Mouse (Mus musculus) limb, embryonic 14.5 days (tissue): ENCODE data around the gene Hoxa5. TPM values are rescaled to one million over a fixed set of nuclear protein-coding genes. Genes with fewer than 3 reads are reported as not detected.

Experiments
- ATAC-seq: fragments of 200-750 bp; cut with Nextera tagmentation; 2 replicates; pipeline ENCODE4 v1.8.0; 2017; ENCODE audit warnings: low read depth, moderate number of reproducible peaks, moderate TSS enrichment; ENCODE audit not compliant: low FRiP score
- DNase-seq: peaks from one replicate; pipeline ENCODE4 v3.0.0-alpha.2; 2015; ENCODE audit warnings: low spot score
- H3K27ac ChIP-seq: fragments of 300-500 bp; sonication (generic); replicated peaks from 2 replicates; pipeline ENCODE4 v1.5.1; 2014; ENCODE audit warnings: low read depth, mild to moderate bottlenecking, low read length, moderate library complexity, mixed read lengths
- H3K27me3 ChIP-seq: fragments of 300-500 bp; sonication (generic); 2 replicates; pipeline ENCODE4 v1.6.1; 2014; ENCODE audit warnings: low read length, mixed read lengths; ENCODE audit not compliant: control insufficient read depth, insufficient read depth
- H3K36me3 ChIP-seq: fragments of 300-500 bp; sonication (generic); 2 replicates; pipeline ENCODE4 v1.6.1; 2014; ENCODE audit warnings: mild to moderate bottlenecking, low read length, moderate library complexity, mixed read lengths; ENCODE audit not compliant: control insufficient read depth, insufficient read depth
- H3K4me1 ChIP-seq: fragments of 300-500 bp; sonication (generic); 2 replicates; pipeline ENCODE4 v1.6.1; 2014; ENCODE audit warnings: antibody characterized with exemption, low read length, mixed read lengths; ENCODE audit not compliant: control insufficient read depth, insufficient read depth
- H3K4me2 ChIP-seq: fragments of 300-500 bp; sonication (generic); replicated peaks from 2 replicates; pipeline ENCODE4 v1.6.1; 2014; ENCODE audit warnings: low read depth, mild to moderate bottlenecking, low read length, moderate library complexity; ENCODE audit not compliant: severe bottlenecking
- H3K4me3 ChIP-seq: fragments of 300-500 bp; sonication (generic); replicated peaks from 2 replicates; pipeline ENCODE4 v1.5.1; 2014; ENCODE audit warnings: low read length
- H3K9ac ChIP-seq: fragments of 300-500 bp; sonication (generic); 2 replicates; pipeline ENCODE4 v1.6.1; 2014; ENCODE audit warnings: mild to moderate bottlenecking, low read depth, low read length, moderate library complexity; ENCODE audit not compliant: severe bottlenecking
- H3K9me3 ChIP-seq: fragments of 300-500 bp; sonication (generic); 2 replicates; pipeline ENCODE4 v1.6.1; 2016; ENCODE audit warnings: low read length; ENCODE audit not compliant: control insufficient read depth
- POLR2A ChIP-seq: fragments of 200-500 bp; IDR thresholded peaks from 2 replicates; pipeline ENCODE4 v1.8.0; 2012; ENCODE audit warnings: inconsistent platforms, mild to moderate bottlenecking, moderate library complexity, borderline replicate concordance; ENCODE audit not compliant: insufficient read depth, insufficient read length; ENCODE audit errors: extremely low read depth
- WGBS: fragments of 180-500 bp; shearing (Covaris S2); extraction: QIAGEN DNeasy Blood & Tissue Kit; methylation state at CpG from one replicate; pipeline ENCODE4 v1.1.7; 2014; 5-methylcytosine and 5-hydroxymethylcytosine counted together
- polyA plus RNA-seq, 2 experiments: library from polyadenylated mRNA; depleted of rRNA in 1 of 2; stranded (reverse) in 1 of 2; unstranded in 1 of 2; fragments of >200 nt; fragmentation: Nextera tagmentation in 1 of 2; extraction: Ambion mirVana in 1 of 2; gene quantifications; 2 replicates each; pipeline versions ENCODE4 v1.2.1 to v1.2.3; 2012 to 2014

Gene Hoxa5
- polyA plus RNA-seq, 2 experiments = 3.4 to 11.0 TPM

- peak overlapping the region; percentile 98 for H3K27ac ChIP-seq
- WGBS = 4% methylated on average over 3 of the region's 3 CpGs
- H3K36me3 ChIP-seq = peaks cover 23% of the 10 kb centered on the region
- no peak for DNase-seq
- H3K9ac ChIP-seq = peak overlapping the region; percentile 98
- TF ChIP-seq POLR2A = no peak
- ATAC-seq = no peak
- H3K4me1 ChIP-seq = peaks cover 38% of the 10 kb centered on the region
- H3K27me3 ChIP-seq = no peaks in the 10 kb centered on the region
- H3K4me2 ChIP-seq = peak overlapping the region; percentile 96
- peak overlapping the region; percentile 90 for H3K4me3 ChIP-seq
- H3K9me3 ChIP-seq = no peaks in the 10 kb centered on the region
Observed at GRCm38 (mm10) chr6:52246916-52247315, 42.5 kb upstream of the Hoxa5 start.

- 0 out of 2 replicates have a peak, but pooled peaks have one; percentile 27 for TF ChIP-seq POLR2A
- no peaks in the 10 kb centered on the region for H3K27me3 ChIP-seq
- H3K4me3 ChIP-seq = peak overlapping the region; percentile 90
- H3K27ac ChIP-seq = peak overlapping the region; percentile 98
- peaks cover 23% of the 10 kb centered on the region for H3K36me3 ChIP-seq
- DNase-seq (no peak), ATAC-seq (no peak)
- no peaks in the 10 kb centered on the region for H3K9me3 ChIP-seq
- peaks cover 34% of the 10 kb centered on the region for H3K4me1 ChIP-seq
- peak overlapping the region; percentile 98 for H3K9ac ChIP-seq
- WGBS = under 1% methylated on average over 26 of the region's 26 CpGs
- H3K4me2 ChIP-seq = peak overlapping the region; percentile 96
Observed at GRCm38 (mm10) chr6:52246403-52246803, 42.0 kb upstream of the Hoxa5 start.

- Histone ChIP-seq H3K4me1 (peaks cover 33% of the 10 kb centered on the region), H3K9me3 (no peaks in the 10 kb centered on the region), H3K36me3 (peaks cover 20% of the 10 kb centered on the region), H3K27ac (peak within 1 kb of the TSS; percentile 98), H3K4me3 (peak within 1 kb of the TSS; percentile 90), H3K27me3 (no peaks in the 10 kb centered on the region), H3K4me2 (peak within 1 kb of the TSS; percentile 96), H3K9ac (peak within 1 kb of the TSS; percentile 98)
- peak; percentile 64 for ATAC-seq
- WGBS = under 1% methylated on average over 20 of the region's 20 CpGs
- peak; percentile 82 for DNase-seq
- no peak for TF ChIP-seq POLR2A
Observed at GRCm38 (mm10) chr6:52245757-52246142, 41.4 kb upstream of the Hoxa5 start, which contains the start of gene Hoxa11. Gene Hoxa11, minus strand, starts transcription at chr6:52245810.

DNA sequence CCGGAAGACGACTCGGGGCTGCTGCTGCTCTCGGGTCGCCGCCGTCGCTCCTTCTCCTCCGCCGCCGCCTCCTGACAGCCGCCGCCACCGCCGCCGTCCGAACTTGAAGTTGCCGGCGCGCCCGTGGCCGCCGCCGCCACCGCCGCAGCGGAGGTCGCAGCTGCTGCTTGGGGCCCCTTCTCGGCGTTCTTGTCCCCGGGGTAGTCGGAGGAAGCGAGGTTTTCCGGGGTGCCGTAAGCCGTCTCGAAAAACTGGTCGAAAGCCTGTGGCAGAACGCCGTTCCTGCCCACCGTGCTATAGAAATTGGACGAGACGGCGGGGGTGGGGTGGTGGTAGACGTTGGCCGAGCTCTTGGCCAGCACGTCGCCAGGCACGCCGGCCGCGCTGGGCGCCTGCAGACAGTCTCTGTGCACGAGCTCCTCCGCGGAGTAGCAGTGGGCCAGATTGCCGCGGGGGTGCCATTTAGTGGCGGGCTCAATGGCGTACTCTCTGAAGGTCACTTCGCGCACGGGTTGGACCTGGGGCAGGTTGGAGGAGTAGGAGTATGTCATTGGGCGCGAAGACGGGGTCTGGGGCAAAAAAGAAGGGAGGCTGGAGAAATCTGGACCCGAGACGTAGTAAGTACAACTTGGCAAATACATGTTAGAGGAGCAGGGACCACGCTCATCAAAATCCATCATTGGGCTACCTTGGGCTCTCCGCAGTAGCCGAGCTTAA, 40.8 kb upstream of the Hoxa5 start:
- no peaks in the 10 kb centered on the region for H3K27me3 ChIP-seq
- DNase-seq (no peak), ATAC-seq (peak; percentile 8)
- H3K27ac ChIP-seq = peak overlapping the region; percentile 98
- peaks cover 30% of the 10 kb centered on the region for H3K4me1 ChIP-seq
- H3K4me3 ChIP-seq = peak overlapping the region; percentile 90
- H3K9me3 ChIP-seq = no peaks in the 10 kb centered on the region
- H3K9ac ChIP-seq = peak overlapping the region; percentile 98
- H3K36me3 ChIP-seq = peaks cover 16% of the 10 kb centered on the region
- 0 out of 2 replicates have a peak, but pooled peaks have one; percentile 12 for TF ChIP-seq POLR2A
- WGBS = under 1% methylated on average over 67 of the region's 71 CpGs
- H3K4me2 ChIP-seq = peak overlapping the region; percentile 96

GRCm38 (mm10) chr6:52244471-52245039, 40.2 kb upstream of the Hoxa5 start:
- WGBS = under 1% methylated on average over 23 of the region's 23 CpGs
- Histone ChIP-seq H3K4me3 (peak overlapping the region; percentile 90), H3K4me2 (peak overlapping the region; percentile 96), H3K27ac (peak overlapping the region; percentile 98), H3K36me3 (peaks cover 10% of the 10 kb centered on the region), H3K9ac (peak overlapping the region; percentile 98), H3K9me3 (no peaks in the 10 kb centered on the region), H3K27me3 (no peaks in the 10 kb centered on the region), H3K4me1 (peaks cover 23% of the 10 kb centered on the region)
- ATAC-seq = peak; percentile 24; the same call in 1 of the 2 replicates
- peak; percentile 82 for DNase-seq
- peak; percentile 95; the same call in 1 of the 2 replicates for TF ChIP-seq POLR2A
